Mouse (Mus musculus) cerebellum, adult 8-10 months (tissue): ENCODE measurements around the gene Fbxo36.

Source experiments
- DNase-seq: peaks from one replicate; pipeline ENCODE4 v3.0.0; 2022

The Fbxo36 gene

GRCm38 (mm10) chr1:84859597-84859996 lies 20.0 kb downstream of the Fbxo36 start:
- DNase-seq: no peak

DNA sequence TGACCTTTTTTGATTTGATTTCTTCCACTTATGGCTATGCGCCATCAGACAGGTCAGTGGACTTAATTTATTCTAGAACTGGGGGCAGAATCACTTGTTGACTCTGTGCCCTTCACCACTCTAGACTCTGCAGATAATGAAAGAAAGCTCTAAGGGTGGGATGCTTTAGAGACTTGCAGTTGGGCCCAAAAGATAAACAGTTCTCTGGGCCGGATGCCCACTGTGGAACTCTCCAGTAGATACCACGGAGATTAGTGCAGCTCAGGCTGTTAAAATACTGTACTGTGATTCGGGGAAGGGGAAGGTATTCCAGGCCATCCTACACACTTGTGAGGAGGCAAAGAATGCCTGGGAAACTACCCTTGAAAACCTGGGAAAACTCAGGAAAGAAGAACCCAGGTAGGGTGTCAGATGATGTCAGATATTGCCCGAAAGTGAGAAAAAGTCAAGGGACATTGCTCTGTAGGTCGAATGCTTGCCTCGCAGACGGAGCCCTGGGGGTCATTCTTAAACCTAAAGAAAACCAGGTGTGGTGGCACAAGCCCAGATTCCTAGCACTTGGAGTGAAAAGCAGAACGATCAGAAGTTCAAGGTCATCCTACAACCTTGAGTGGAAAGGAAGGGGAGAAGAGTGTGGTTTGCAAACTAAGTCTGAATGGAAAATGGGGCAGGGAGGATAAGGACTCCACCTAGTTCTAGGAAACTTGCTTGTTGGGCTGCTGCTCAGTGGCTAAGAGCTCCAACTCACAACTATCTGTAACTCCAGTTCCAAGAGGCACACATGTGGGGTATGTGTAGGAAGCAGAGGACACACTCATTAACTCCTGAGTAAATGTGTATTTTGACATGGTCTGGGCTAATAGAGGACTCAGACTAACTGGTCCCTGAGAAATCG lies 21.0 kb downstream of the Fbxo36 start:
- DNase-seq: no peak

DNA sequence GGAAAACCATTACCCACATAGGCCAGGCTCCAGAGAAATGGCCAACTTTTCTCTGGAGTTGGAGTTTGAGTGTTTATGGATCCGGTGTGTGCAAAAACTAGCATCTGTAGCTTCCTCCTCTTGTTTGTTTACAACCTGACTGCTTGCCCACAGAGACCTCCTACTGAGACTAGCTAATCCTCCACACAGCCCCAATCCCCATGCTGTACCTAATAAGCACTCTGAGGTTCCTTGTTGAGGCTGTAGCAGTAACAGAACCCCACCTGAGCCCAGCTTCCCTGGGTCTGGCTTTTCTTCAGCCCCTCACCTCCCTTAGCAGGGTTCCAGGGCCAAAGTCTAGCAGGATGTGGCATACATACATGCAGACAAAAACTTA lies 21.6 kb downstream of the Fbxo36 start:
- DNase-seq: no peak

DNA sequence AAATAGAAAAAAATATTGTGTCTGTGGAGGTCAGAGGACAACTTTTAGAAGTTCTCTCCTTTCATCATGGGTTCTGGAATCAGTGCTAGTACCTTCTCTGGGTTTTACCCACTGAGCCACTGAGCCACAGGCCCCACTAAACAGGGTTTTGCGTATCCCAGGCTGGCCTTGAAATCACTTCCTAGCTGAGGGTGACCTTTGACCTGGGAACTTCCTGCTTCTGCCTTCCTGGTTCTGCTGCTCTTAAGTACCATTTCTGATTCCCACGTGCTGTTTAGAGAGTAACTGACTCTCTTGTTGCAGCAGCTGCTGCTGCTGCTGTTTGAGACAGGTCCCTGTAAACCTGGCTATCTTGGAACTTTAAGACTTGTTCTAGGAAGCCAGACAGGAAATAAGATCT lies 25.0 kb downstream of the Fbxo36 start:
- DNase-seq: no peak

DNA sequence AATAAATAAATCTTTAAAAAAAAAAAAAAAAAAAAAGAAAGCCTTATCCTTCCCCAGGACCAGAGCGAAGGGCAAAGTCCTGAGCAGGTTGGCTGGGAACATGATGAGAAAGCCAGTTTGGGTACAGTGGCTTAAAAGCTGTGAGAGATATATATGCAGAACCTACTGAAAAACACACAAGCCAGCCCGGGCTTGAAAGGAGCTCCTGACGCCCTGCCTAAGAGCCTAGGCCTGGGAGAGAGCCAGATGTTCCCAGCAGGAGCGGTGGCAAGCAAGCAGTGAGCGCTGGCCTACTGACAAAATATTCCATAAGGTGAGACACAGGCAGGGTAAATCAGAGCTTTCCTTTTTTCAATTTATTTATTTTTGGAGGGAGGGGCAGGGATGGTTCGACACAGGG lies 26.6 kb downstream of the Fbxo36 start:
- DNase-seq: no peak

- DNase-seq: no peak
Observed at GRCm38 (mm10) chr1:84866706-84867230, 27.1 kb downstream of the Fbxo36 start.

- no peak for DNase-seq
Observed at GRCm38 (mm10) chr1:84868311-84868710, 28.7 kb downstream of the Fbxo36 start.

DNA sequence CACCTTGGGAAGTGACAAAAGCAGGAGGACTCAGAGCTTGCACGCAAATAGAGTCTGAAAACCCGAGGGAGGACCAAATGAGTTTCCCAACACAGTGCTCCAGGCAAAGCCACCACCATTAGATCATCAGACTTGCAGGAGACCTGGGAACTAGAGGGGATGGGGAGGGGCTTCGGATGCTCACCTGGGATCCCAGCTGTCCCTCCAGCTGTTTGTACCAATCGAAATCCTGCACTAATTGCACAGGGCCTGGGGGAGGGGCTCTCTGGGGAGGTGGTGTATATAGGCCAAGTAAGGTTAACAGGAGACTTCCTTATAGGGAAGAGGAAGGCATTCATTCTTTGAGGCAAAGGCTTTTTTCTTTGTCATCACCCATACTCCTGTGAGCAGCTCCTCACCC lies 29.2 kb downstream of the Fbxo36 start:
- DNase-seq: no peak

- no peak for DNase-seq
Observed at GRCm38 (mm10) chr1:84869498-84869897, 29.9 kb downstream of the Fbxo36 start.

DNA sequence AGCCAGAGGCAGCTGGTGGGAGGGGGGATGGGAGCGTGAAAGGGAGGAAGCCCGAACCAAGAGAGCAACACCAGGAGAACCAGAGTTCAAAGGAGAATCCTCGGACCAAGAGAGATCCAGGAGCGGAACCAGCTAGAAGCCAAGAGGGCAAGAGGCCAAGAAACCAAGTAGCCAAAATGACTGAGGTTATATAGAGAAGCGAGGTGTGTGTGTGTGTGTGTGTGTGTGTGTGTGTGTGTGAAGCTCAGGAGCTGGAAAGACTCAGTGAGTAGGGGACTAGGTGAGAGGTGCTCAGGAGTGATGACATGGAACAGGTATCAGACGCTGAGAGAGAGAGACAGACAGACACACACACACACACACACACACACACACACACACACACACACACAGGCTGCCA lies 31.5 kb downstream of the Fbxo36 start:
- DNase-seq: no peak

DNA sequence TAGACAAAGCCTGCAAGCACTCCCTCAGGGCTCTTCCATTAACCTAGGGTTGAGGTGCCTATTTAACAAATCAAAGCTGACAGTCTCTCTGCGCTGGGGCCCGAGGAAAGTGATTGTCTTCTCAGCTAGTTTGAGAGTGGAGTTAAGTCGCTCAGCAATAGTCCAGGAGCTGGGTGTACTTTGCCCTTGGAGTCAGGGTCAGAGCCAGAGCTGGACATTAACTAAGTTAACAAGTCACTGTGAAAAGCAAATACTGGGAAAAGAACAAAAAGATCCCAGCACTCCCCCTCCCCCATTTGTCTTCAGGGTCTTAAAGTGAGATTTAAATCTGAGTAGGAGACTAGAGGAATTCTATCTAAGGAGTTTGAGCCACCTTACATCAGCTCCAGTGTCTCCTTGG lies 32.5 kb downstream of the Fbxo36 start:
- no peak for DNase-seq

- DNase-seq: no peak
Observed at GRCm38 (mm10) chr1:84872939-84873338, 33.3 kb downstream of the Fbxo36 start.

- no peak for DNase-seq
Observed at GRCm38 (mm10) chr1:84877590-84877989, 37.9 kb downstream of the Fbxo36 start.

- no peak for DNase-seq
Observed at GRCm38 (mm10) chr1:84879571-84880120, 40.0 kb downstream of the Fbxo36 start.

DNA sequence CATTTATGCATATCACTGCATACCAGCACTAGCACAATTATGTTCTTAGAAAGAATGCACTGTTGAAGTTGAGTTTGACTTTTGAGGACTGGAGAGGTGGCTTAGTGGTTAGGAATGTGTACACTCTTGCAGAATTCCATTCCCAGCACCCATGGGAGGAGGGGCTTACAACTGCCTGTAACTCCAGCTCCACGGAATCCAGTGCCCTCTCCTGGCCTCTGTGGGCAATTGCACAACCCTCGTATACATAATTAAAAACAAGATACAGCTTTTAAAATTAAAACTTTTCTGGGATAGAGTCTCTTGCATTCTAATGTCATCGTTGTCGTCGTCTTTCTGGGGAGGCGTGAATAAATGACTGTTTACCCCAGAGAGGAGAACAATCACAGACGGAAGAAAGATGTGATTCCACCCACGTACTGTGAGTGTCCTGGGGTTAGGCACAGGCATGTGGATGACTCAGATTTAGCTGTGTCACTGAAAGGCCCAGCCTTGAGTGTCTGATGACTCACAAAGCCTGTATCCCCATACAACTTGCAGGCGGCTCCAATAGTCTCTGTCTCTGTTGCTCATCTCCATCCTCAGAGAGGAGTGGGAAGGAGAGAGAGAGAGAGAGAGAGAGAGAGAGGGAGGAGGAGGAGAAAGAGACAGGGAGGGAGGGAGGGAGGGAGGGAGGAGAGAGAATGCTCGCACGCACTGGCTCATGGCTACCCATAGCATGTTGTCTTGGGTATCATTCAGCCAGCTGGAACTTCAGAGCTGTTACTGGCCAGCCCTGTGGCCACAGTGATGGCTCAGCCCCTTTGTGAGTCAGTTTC lies 41.8 kb downstream of the Fbxo36 start:
- DNase-seq: no peak

GRCm38 (mm10) chr1:84882066-84882532 lies 42.5 kb downstream of the Fbxo36 start:
- DNase-seq: no peak

- no peak for DNase-seq
Observed at GRCm38 (mm10) chr1:84882937-84883336, 43.3 kb downstream of the Fbxo36 start.

DNA sequence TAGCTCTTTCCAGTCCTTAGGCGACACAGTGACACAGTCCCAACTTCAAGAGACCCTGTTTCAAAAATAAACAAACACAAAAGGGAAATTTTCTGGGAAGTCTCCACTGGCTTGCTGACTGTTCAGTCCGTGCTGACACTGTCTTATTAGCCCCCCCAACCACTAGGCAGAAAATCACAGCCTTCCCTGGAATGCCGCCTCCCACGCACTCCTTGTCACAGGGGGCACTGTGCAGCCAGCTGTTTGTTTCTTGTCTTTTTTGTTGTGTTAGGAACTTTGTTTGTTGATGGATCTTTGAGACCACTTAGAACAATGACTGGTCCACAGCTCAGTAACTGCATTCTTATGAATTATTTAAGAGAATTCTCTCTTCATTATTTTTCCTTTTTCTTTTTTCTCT lies 44.2 kb downstream of the Fbxo36 start:
- DNase-seq: no peak

DNA sequence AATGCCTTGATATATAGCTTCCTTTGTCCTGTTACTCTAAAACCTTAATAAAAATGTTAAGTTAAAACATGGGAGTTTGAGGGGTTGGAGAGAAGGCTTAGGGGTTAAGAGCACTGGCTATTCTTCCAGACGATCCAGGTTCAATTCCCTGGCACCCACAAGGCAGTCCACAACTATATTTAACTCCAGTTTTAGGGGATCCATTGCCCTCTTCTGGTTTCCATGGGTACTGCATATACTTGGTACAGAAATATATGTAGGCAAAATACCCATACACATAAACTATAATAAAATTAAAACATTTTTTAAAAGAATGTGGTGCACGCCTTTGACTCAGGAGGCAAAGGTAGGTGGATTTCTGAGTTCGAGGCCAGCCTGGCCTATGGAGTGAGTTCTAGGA lies 45.5 kb downstream of the Fbxo36 start:
- peak; percentile 7 for DNase-seq

DNA sequence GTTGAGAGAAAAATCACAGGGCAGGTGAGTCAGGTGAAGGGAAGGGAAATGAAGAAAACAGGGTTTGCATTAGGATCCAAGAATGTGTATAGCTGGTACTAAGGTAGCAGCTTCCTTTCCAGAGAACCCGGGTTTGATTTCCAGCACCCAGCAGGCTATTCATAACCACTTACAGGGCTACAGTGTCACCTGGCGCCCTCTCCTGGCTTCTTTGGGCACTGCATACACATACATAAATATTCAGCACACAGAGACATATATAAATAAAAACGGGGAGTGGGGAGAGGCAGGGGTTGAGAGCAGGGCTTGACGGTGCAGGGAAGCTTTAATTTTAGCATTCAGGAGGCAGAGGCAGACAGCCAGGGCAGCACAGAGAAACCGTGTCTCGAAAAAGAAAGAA lies 46.3 kb downstream of the Fbxo36 start:
- DNase-seq: no peak

DNA sequence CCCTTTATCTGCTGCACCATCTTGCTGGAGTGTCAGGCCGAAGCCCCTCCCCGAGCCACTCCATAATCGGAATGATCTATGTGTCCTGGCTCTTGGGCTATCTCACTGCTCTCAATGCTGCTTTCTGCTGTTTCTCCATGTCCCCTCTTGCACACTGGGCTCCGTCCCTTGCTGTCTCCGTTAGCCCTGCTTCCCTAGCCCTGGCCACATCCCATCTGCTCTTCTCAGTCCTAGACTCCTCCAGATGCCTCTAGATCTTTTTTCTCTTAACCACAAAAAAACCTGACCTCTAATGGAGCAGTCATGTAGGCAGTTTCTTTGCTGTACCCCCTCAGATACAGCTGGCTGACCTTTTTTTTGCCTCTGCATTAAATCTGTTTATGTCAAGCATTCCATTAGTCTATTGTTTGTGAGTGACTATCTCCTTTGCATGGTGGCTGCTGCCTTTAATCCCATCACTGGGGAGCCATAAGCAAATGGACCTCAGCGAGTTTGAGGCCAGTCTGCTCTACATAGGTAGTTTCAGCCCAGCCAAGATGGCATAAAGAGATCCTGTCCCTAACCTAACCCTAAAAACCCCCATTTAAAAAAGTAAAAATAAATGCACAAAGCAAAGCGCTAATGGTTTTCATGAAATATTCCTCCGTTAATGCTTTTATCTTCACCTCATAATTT lies 49.8 kb downstream of the Fbxo36 start:
- no peak for DNase-seq

- no peak for DNase-seq
Observed at GRCm38 (mm10) chr1:84890005-84890393, 50.4 kb downstream of the Fbxo36 start.

DNA sequence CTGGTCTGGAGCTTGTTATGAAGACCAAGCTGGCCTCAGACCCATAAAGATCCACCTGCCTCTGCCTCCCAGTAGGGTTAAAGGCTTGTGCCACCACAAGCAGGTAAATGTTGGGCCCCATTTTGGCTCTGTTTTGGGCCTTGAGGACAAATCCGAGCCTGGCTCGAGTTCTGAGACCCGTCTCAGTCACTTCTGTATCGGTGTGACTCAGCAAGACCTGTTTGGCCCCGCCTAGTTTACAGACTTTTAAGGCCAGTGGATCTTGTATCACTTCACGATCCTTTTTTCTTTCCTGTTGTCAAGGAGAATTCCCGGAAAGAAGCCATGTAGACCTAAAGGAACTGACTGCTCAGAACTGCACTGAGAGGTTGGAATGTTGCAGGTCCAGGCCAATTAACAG lies 50.9 kb downstream of the Fbxo36 start:
- no peak for DNase-seq
